Mouse (Mus musculus): ENCODE results near the gene Sh3kbp1. TPM values are rescaled to one million over a fixed set of nuclear protein-coding genes. Genes with fewer than 3 reads are reported as not detected.

The Sh3kbp1 gene
- polyA plus RNA-seq, 1 experiment = 32.2 TPM

GRCm38 (mm10) chrX:159909446-159910277 is 282.6 kb downstream of the Sh3kbp1 start:
- 38% methylated on average over 6 of the region's 6 CpGs for WGBS

GRCm38 (mm10) chrX:159910600-159910999 is 283.5 kb downstream of the Sh3kbp1 start:
- TF ChIP-seq POLR2A (IDR thresholded peaks at IDR 0.05; ENCODE audit: borderline replicate concordance, control insufficient read depth, low read depth, low read length) (no peak), CTCF (IDR thresholded peaks at IDR 0.05; ENCODE audit: control insufficient read depth, insufficient read depth, low read length) (no peak)
- no peaks in the 10 kb centered on the region; the same call in 1 of the 2 replicates for H3K4me1 ChIP-seq (ENCODE audit: control insufficient read depth, insufficient read depth, low read length)
- no peak overlapping the region for H3K27ac ChIP-seq (ENCODE audit: control insufficient read depth, insufficient read depth, low read depth, low read length, poor library complexity)
- no peak overlapping the region for H3K4me3 ChIP-seq (replicated peaks; ENCODE audit: control insufficient read depth, low read depth, low read length)
- WGBS = 66% methylated on average over 3 of the region's 3 CpGs

More at GRCm38 (mm10) chrX:159909446-159910277, 282.6 kb downstream of the Sh3kbp1 start:
- Histone ChIP-seq H3K4me3 (replicated peaks; ENCODE audit: control insufficient read depth, low read depth, low read length) (no peak overlapping the region), H3K4me1 (ENCODE audit: control insufficient read depth, insufficient read depth, low read length) (no peaks in the 10 kb centered on the region; the same call in 1 of the 2 replicates), H3K27ac (ENCODE audit: control insufficient read depth, insufficient read depth, low read depth, low read length, poor library complexity) (no peak overlapping the region)
- TF ChIP-seq POLR2A (IDR thresholded peaks at IDR 0.05; ENCODE audit: borderline replicate concordance, control insufficient read depth, low read depth, low read length) (no peak), CTCF (IDR thresholded peaks at IDR 0.05; ENCODE audit: control insufficient read depth, insufficient read depth, low read length) (no peak)

- no peak overlapping the region for H3K4me3 ChIP-seq (replicated peaks; ENCODE audit: control insufficient read depth, low read depth, low read length)
- TF ChIP-seq POLR2A (IDR thresholded peaks at IDR 0.05; ENCODE audit: borderline replicate concordance, control insufficient read depth, low read depth, low read length) = no peak
- TF ChIP-seq CTCF (IDR thresholded peaks at IDR 0.05; ENCODE audit: control insufficient read depth, insufficient read depth, low read length) = no peak
- H3K27ac ChIP-seq (ENCODE audit: control insufficient read depth, insufficient read depth, low read depth, low read length, poor library complexity) = no peak overlapping the region
- no peaks in the 10 kb centered on the region; the same call in 1 of the 2 replicates for H3K4me1 ChIP-seq (ENCODE audit: control insufficient read depth, insufficient read depth, low read length)
- WGBS = 59% methylated on average over 4 of the region's 4 CpGs
Measured at GRCm38 (mm10) chrX:159911613-159912012, 284.5 kb downstream of the Sh3kbp1 start.

GRCm38 (mm10) chrX:159912061-159912460 is 285.0 kb downstream of the Sh3kbp1 start:
- Histone ChIP-seq H3K27ac (ENCODE audit: control insufficient read depth, insufficient read depth, low read depth, low read length, poor library complexity) (no peak overlapping the region), H3K4me1 (ENCODE audit: control insufficient read depth, insufficient read depth, low read length) (no peaks in the 10 kb centered on the region; the same call in 1 of the 2 replicates)
- WGBS = 58% methylated on average over 3 of the region's 3 CpGs

GRCm38 (mm10) chrX:159913489-159913888 is 286.4 kb downstream of the Sh3kbp1 start:
- no peaks in the 10 kb centered on the region; the same call in 1 of the 2 replicates for H3K4me1 ChIP-seq (ENCODE audit: control insufficient read depth, insufficient read depth, low read length)
- H3K27ac ChIP-seq (ENCODE audit: control insufficient read depth, insufficient read depth, low read depth, low read length, poor library complexity) = no peak overlapping the region
- TF ChIP-seq CTCF (IDR thresholded peaks at IDR 0.05; ENCODE audit: control insufficient read depth, insufficient read depth, low read length) (no peak), POLR2A (IDR thresholded peaks at IDR 0.05; ENCODE audit: borderline replicate concordance, control insufficient read depth, low read depth, low read length) (no peak)
- WGBS = 71% methylated on average over 3 of the region's 3 CpGs
- H3K4me3 ChIP-seq (replicated peaks; ENCODE audit: control insufficient read depth, low read depth, low read length) = no peak overlapping the region

More at GRCm38 (mm10) chrX:159912061-159912460, 285.0 kb downstream of the Sh3kbp1 start:
- H3K4me3 ChIP-seq (replicated peaks; ENCODE audit: control insufficient read depth, low read depth, low read length) = no peak overlapping the region
- TF ChIP-seq POLR2A (IDR thresholded peaks at IDR 0.05; ENCODE audit: borderline replicate concordance, control insufficient read depth, low read depth, low read length) = no peak
- TF ChIP-seq CTCF (IDR thresholded peaks at IDR 0.05; ENCODE audit: control insufficient read depth, insufficient read depth, low read length) = no peak

GRCm38 (mm10) chrX:159915125-159915524 is 288.1 kb downstream of the Sh3kbp1 start:
- TF ChIP-seq CTCF (IDR thresholded peaks at IDR 0.05; ENCODE audit: control insufficient read depth, insufficient read depth, low read length) = no peak
- no peak for TF ChIP-seq POLR2A (IDR thresholded peaks at IDR 0.05; ENCODE audit: borderline replicate concordance, control insufficient read depth, low read depth, low read length)
- Histone ChIP-seq H3K4me3 (replicated peaks; ENCODE audit: control insufficient read depth, low read depth, low read length) (no peak overlapping the region), H3K27ac (ENCODE audit: control insufficient read depth, insufficient read depth, low read depth, low read length, poor library complexity) (no peak overlapping the region), H3K4me1 (ENCODE audit: control insufficient read depth, insufficient read depth, low read length) (no peaks in the 10 kb centered on the region; the same call in 1 of the 2 replicates)
- WGBS = 23% methylated on average over 1 of the region's 1 CpGs

DNA sequence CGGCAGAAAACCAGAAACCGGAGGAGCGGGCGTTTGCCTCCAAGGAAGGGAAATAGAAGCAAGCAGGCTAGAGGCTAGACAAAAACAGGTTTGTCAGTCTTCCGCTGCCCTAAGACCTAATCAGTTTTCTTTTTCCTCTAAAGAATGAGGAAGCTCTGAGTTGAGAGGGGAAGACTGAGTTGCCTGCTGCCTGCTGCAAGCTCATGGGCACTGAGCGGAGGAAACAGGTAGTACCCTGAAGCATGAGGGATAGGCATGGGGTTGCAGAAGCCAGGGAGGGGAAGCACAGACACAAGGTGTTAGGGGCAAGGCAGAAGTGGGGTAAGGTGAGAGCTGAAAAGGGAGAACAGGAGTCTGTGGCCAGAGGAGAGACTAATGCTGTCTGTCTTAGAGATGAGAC is 297.7 kb downstream of the Sh3kbp1 start:
- WGBS = 47% methylated on average over 6 of the region's 6 CpGs
- no peak overlapping the region for H3K27ac ChIP-seq (ENCODE audit: control insufficient read depth, insufficient read depth, low read depth, low read length, poor library complexity)
- H3K4me3 ChIP-seq (replicated peaks; ENCODE audit: control insufficient read depth, low read depth, low read length) = no peak overlapping the region
- TF ChIP-seq POLR2A (IDR thresholded peaks at IDR 0.05; ENCODE audit: borderline replicate concordance, control insufficient read depth, low read depth, low read length) (no peak), CTCF (IDR thresholded peaks at IDR 0.05; ENCODE audit: control insufficient read depth, insufficient read depth, low read length) (no peak)
- H3K4me1 ChIP-seq (ENCODE audit: control insufficient read depth, insufficient read depth, low read length) = no peaks in the 10 kb centered on the region

DNA sequence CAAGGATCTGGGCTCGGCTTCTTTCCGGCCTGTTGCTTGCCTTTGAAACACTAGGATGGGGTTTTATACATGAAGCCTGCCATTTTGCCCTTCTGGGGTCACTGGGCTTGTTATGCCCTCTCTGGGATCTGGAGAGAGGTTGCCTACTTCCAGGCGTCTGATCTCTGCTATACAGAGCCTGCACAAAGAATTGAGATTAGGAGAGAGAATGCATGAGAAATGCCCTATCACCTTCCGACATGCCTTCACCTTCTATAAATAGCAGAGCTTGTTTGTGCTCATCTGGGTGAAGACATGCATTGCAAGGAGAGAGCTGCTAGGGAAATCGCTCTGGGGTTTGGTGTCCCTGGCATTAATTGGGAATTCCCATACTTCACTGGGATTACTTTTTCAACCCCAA is 301.1 kb downstream of the Sh3kbp1 start:
- no peak overlapping the region for H3K27ac ChIP-seq (ENCODE audit: control insufficient read depth, insufficient read depth, low read depth, low read length, poor library complexity)
- TF ChIP-seq POLR2A (IDR thresholded peaks at IDR 0.05; ENCODE audit: borderline replicate concordance, control insufficient read depth, low read depth, low read length) = no peak
- no peak for TF ChIP-seq CTCF (IDR thresholded peaks at IDR 0.05; ENCODE audit: control insufficient read depth, insufficient read depth, low read length)
- 83% methylated on average over 5 of the region's 5 CpGs for WGBS
- H3K4me1 ChIP-seq (ENCODE audit: control insufficient read depth, insufficient read depth, low read length) = no peaks in the 10 kb centered on the region
- no peak overlapping the region for H3K4me3 ChIP-seq (replicated peaks; ENCODE audit: control insufficient read depth, low read depth, low read length)

Measured in bone marrow, adult 2 months (tissue).